Mouse (Mus musculus): ENCODE results near the gene Lsamp. TPM values are rescaled to one million over a fixed set of nuclear protein-coding genes. Genes with fewer than 3 reads are reported as not detected.

The Lsamp gene
- polyA plus RNA-seq, 1 experiment from 2014 or later, result 21.5 TPM

GRCm38 (mm10) chr16:41102805-41103204, 1118.6 kb downstream of the Lsamp start:
- Histone ChIP-seq H3K4me1 (replicated peaks; ENCODE audit: control insufficient read depth, insufficient read depth, low read length) (no peaks in the 10 kb centered on the region), H3K36me3 (ENCODE audit: control insufficient read depth, insufficient read depth, low read length) (no peaks in the 10 kb centered on the region), H3K27me3 (ENCODE audit: control insufficient read depth, insufficient read depth, low read length) (no peaks in the 10 kb centered on the region), H3K4me3 (ENCODE audit: low read depth, low read length) (no peak overlapping the region), H3K4me2 (ENCODE audit: low read depth, low read length, severe bottlenecking) (no peak overlapping the region), H3K9me3 (ENCODE audit: control insufficient read depth, low read length) (no peaks in the 10 kb centered on the region), H3K9ac (ENCODE audit: low read length) (no peak overlapping the region), H3K27ac (ENCODE audit: low read depth, low read length) (no peak overlapping the region)
- DNase-seq (ENCODE audit: low spot score), result no peak
- no peak for ATAC-seq (replicated peaks; ENCODE audit: low FRiP score)
- WGBS, result 81% methylated on average over 3 of the region's 3 CpGs

GRCm38 (mm10) chr16:41124361-41124760, 1140.2 kb downstream of the Lsamp start:
- no peak overlapping the region for H3K4me3 ChIP-seq (ENCODE audit: low read depth, low read length)
- H3K4me1 ChIP-seq (replicated peaks; ENCODE audit: control insufficient read depth, insufficient read depth, low read length), result no peaks in the 10 kb centered on the region
- H3K9me3 ChIP-seq (ENCODE audit: control insufficient read depth, low read length), result no peaks in the 10 kb centered on the region
- H3K27me3 ChIP-seq (ENCODE audit: control insufficient read depth, insufficient read depth, low read length), result no peaks in the 10 kb centered on the region
- no peak overlapping the region for H3K27ac ChIP-seq (ENCODE audit: low read depth, low read length)
- ATAC-seq (replicated peaks; ENCODE audit: low FRiP score) (no peak), DNase-seq (ENCODE audit: low spot score) (no peak)
- WGBS, result 45% methylated on average over 2 of the region's 2 CpGs
- no peak overlapping the region for H3K4me2 ChIP-seq (ENCODE audit: low read depth, low read length, severe bottlenecking)
- H3K9ac ChIP-seq (ENCODE audit: low read length), result no peak overlapping the region
- no peaks in the 10 kb centered on the region for H3K36me3 ChIP-seq (ENCODE audit: control insufficient read depth, insufficient read depth, low read length)

- DNase-seq (ENCODE audit: low spot score), result no peak
Measured at GRCm38 (mm10) chr16:41125051-41125450, 1140.9 kb downstream of the Lsamp start.

GRCm38 (mm10) chr16:41131053-41131452, 1146.9 kb downstream of the Lsamp start:
- no peak overlapping the region for H3K27ac ChIP-seq (ENCODE audit: low read depth, low read length)
- H3K36me3 ChIP-seq (ENCODE audit: control insufficient read depth, insufficient read depth, low read length), result no peaks in the 10 kb centered on the region
- H3K9me3 ChIP-seq (ENCODE audit: control insufficient read depth, low read length), result no peaks in the 10 kb centered on the region
- H3K9ac ChIP-seq (ENCODE audit: low read length), result no peak overlapping the region
- 77% methylated on average over 4 of the region's 4 CpGs for WGBS
- no peak overlapping the region for H3K4me3 ChIP-seq (ENCODE audit: low read depth, low read length)
- ATAC-seq (replicated peaks; ENCODE audit: low FRiP score) (no peak), DNase-seq (ENCODE audit: low spot score) (no peak)
- no peaks in the 10 kb centered on the region for H3K4me1 ChIP-seq (replicated peaks; ENCODE audit: control insufficient read depth, insufficient read depth, low read length)
- H3K27me3 ChIP-seq (ENCODE audit: control insufficient read depth, insufficient read depth, low read length), result no peaks in the 10 kb centered on the region
- H3K4me2 ChIP-seq (ENCODE audit: low read depth, low read length, severe bottlenecking), result no peak overlapping the region

More at GRCm38 (mm10) chr16:41125051-41125450, 1140.9 kb downstream of the Lsamp start:
- no peak for ATAC-seq (replicated peaks; ENCODE audit: low FRiP score)
- Histone ChIP-seq H3K27ac (ENCODE audit: low read depth, low read length) (no peak overlapping the region), H3K9ac (ENCODE audit: low read length) (no peak overlapping the region), H3K4me1 (replicated peaks; ENCODE audit: control insufficient read depth, insufficient read depth, low read length) (no peaks in the 10 kb centered on the region), H3K27me3 (ENCODE audit: control insufficient read depth, insufficient read depth, low read length) (no peaks in the 10 kb centered on the region), H3K4me3 (ENCODE audit: low read depth, low read length) (no peak overlapping the region), H3K36me3 (ENCODE audit: control insufficient read depth, insufficient read depth, low read length) (no peaks in the 10 kb centered on the region), H3K4me2 (ENCODE audit: low read depth, low read length, severe bottlenecking) (no peak overlapping the region), H3K9me3 (ENCODE audit: control insufficient read depth, low read length) (no peaks in the 10 kb centered on the region)
- 87% methylated on average over 2 of the region's 2 CpGs for WGBS

- H3K9me3 ChIP-seq (ENCODE audit: control insufficient read depth, low read length), result no peaks in the 10 kb centered on the region
- no peaks in the 10 kb centered on the region for H3K4me1 ChIP-seq (replicated peaks; ENCODE audit: control insufficient read depth, insufficient read depth, low read length)
- DNase-seq (ENCODE audit: low spot score) (no peak), ATAC-seq (replicated peaks; ENCODE audit: low FRiP score) (no peak)
- no peaks in the 10 kb centered on the region for H3K36me3 ChIP-seq (ENCODE audit: control insufficient read depth, insufficient read depth, low read length)
- H3K9ac ChIP-seq (ENCODE audit: low read length), result no peak overlapping the region
- WGBS, result 72% methylated on average over 1 of the region's 1 CpGs
- H3K27ac ChIP-seq (ENCODE audit: low read depth, low read length), result no peak overlapping the region
- H3K4me3 ChIP-seq (ENCODE audit: low read depth, low read length), result no peak overlapping the region
- H3K4me2 ChIP-seq (ENCODE audit: low read depth, low read length, severe bottlenecking), result no peak overlapping the region
- no peaks in the 10 kb centered on the region for H3K27me3 ChIP-seq (ENCODE audit: control insufficient read depth, insufficient read depth, low read length)
Measured at GRCm38 (mm10) chr16:41172839-41173238, 1188.7 kb downstream of the Lsamp start.

- DNase-seq (ENCODE audit: low spot score) (no peak), ATAC-seq (replicated peaks; ENCODE audit: low FRiP score) (no peak)
- Histone ChIP-seq H3K36me3 (ENCODE audit: control insufficient read depth, insufficient read depth, low read length) (no peaks in the 10 kb centered on the region), H3K4me3 (ENCODE audit: low read depth, low read length) (no peak overlapping the region), H3K9me3 (ENCODE audit: control insufficient read depth, low read length) (no peaks in the 10 kb centered on the region), H3K4me2 (ENCODE audit: low read depth, low read length, severe bottlenecking) (no peak overlapping the region), H3K4me1 (replicated peaks; ENCODE audit: control insufficient read depth, insufficient read depth, low read length) (no peaks in the 10 kb centered on the region), H3K27ac (ENCODE audit: low read depth, low read length) (no peak overlapping the region), H3K27me3 (ENCODE audit: control insufficient read depth, insufficient read depth, low read length) (no peaks in the 10 kb centered on the region), H3K9ac (ENCODE audit: low read length) (no peak overlapping the region)
- WGBS, result 67% methylated on average over 3 of the region's 3 CpGs
Measured at GRCm38 (mm10) chr16:41179557-41179956, 1195.4 kb downstream of the Lsamp start.

- DNase-seq (ENCODE audit: low spot score) (no peak), ATAC-seq (replicated peaks; ENCODE audit: low FRiP score) (no peak)
- no peak overlapping the region for H3K27ac ChIP-seq (ENCODE audit: low read depth, low read length)
- H3K4me2 ChIP-seq (ENCODE audit: low read depth, low read length, severe bottlenecking), result no peak overlapping the region
- no peak overlapping the region for H3K9ac ChIP-seq (ENCODE audit: low read length)
- H3K4me3 ChIP-seq (ENCODE audit: low read depth, low read length), result no peak overlapping the region
- H3K27me3 ChIP-seq (ENCODE audit: control insufficient read depth, insufficient read depth, low read length), result no peaks in the 10 kb centered on the region
- H3K4me1 ChIP-seq (replicated peaks; ENCODE audit: control insufficient read depth, insufficient read depth, low read length), result no peaks in the 10 kb centered on the region
- no peaks in the 10 kb centered on the region for H3K9me3 ChIP-seq (ENCODE audit: control insufficient read depth, low read length)
- H3K36me3 ChIP-seq (ENCODE audit: control insufficient read depth, insufficient read depth, low read length), result no peaks in the 10 kb centered on the region
- 67% methylated on average over 3 of the region's 3 CpGs for WGBS
Measured at GRCm38 (mm10) chr16:41180867-41181266, 1196.7 kb downstream of the Lsamp start.

GRCm38 (mm10) chr16:41210055-41210454, 1225.9 kb downstream of the Lsamp start:
- Histone ChIP-seq H3K4me2 (ENCODE audit: low read depth, low read length, severe bottlenecking) (no peak overlapping the region), H3K4me1 (replicated peaks; ENCODE audit: control insufficient read depth, insufficient read depth, low read length) (no peaks in the 10 kb centered on the region), H3K4me3 (ENCODE audit: low read depth, low read length) (no peak overlapping the region), H3K27me3 (ENCODE audit: control insufficient read depth, insufficient read depth, low read length) (no peaks in the 10 kb centered on the region), H3K9me3 (ENCODE audit: control insufficient read depth, low read length) (no peaks in the 10 kb centered on the region), H3K9ac (ENCODE audit: low read length) (no peak overlapping the region), H3K36me3 (ENCODE audit: control insufficient read depth, insufficient read depth, low read length) (no peaks in the 10 kb centered on the region), H3K27ac (ENCODE audit: low read depth, low read length) (no peak overlapping the region)
- no peak for ATAC-seq (replicated peaks; ENCODE audit: low FRiP score)
- no peak for DNase-seq (ENCODE audit: low spot score)
- WGBS, result 95% methylated on average over 5 of the region's 5 CpGs

GRCm38 (mm10) chr16:41235829-41236228, 1251.7 kb downstream of the Lsamp start:
- Histone ChIP-seq H3K27me3 (ENCODE audit: control insufficient read depth, insufficient read depth, low read length) (no peaks in the 10 kb centered on the region), H3K4me1 (replicated peaks; ENCODE audit: control insufficient read depth, insufficient read depth, low read length) (no peaks in the 10 kb centered on the region), H3K9ac (ENCODE audit: low read length) (no peak overlapping the region), H3K4me2 (ENCODE audit: low read depth, low read length, severe bottlenecking) (no peak overlapping the region), H3K36me3 (ENCODE audit: control insufficient read depth, insufficient read depth, low read length) (no peaks in the 10 kb centered on the region), H3K9me3 (ENCODE audit: control insufficient read depth, low read length) (no peaks in the 10 kb centered on the region), H3K4me3 (ENCODE audit: low read depth, low read length) (no peak overlapping the region), H3K27ac (ENCODE audit: low read depth, low read length) (no peak overlapping the region)
- ATAC-seq (replicated peaks; ENCODE audit: low FRiP score), result no peak
- DNase-seq (ENCODE audit: low spot score), result no peak

All from forebrain, embryonic 11.5 days (tissue).